19 mouse cellular contexts compared by ENCODE assay signal in genomic region chr7:40921281-40921680, GRCm38 (mm10). TPM values are rescaled to one million over a fixed set of nuclear protein-coding genes. Genes with fewer than 3 reads are reported as not detected.
"Had no signal": no experiment of that assay in that cellular context is flagged by ENCODE, and none has a peak within 500 bp of the region (broad histone marks: within the 10 kb centered on the region; RNA-seq: fewer than 3 reads in every experiment).

No protein-coding gene starts in this region.

- H3K27ac ChIP-seq: kidney, embryonic 15.5 days; limb, embryonic 15.5 days; liver, embryonic 12.5 days; midbrain, embryonic 10.5 days; neural tube, embryonic 15.5 days; stomach, embryonic 15.5 days had no signal

- ATAC-seq: intestine, embryonic 16.5 days; liver, embryonic 12.5 days had no signal

- DNase-seq: kidney, adult 2 months; kidney, postnatal 14 days; layer of hippocampus, adult 9-11 months; layer of hippocampus, postnatal 36 days; lung, embryonic 14.5 days; lung, postnatal 10 days; lung, postnatal 4 days; midbrain, embryonic 14.5 days; thymus, postnatal 36 days had no signal

- H3K4me3 ChIP-seq: kidney, embryonic 15.5 days; limb, embryonic 15.5 days; liver, embryonic 12.5 days; midbrain, embryonic 10.5 days; myocyte; neural tube, embryonic 15.5 days; stomach, embryonic 15.5 days had no signal

RNA-seq across cellular contexts. Expression of gene Vstm2b, which starts 23.2 kb away (rescaled TPM):
- total RNA-seq: megakaryocyte, adult 5-6 weeks had no signal
- polyA plus RNA-seq: liver, embryonic 16.5 days; myocyte had no signal
